Mouse (Mus musculus) heart, postnatal 0 days (tissue): ENCODE data around the gene Dnm1. TPM values are rescaled to one million over a fixed set of nuclear protein-coding genes. Genes with fewer than 3 reads are reported as not detected.

Experiments
- ATAC-seq: fragments of 200-750 bp; cut with Nextera tagmentation; 2 replicates; pipeline ENCODE4 v1.8.0; 2017; ENCODE audit warnings: low read depth, moderate number of reproducible peaks, moderate library complexity; ENCODE audit not compliant: insufficient read depth
- DNase-seq: peaks from one replicate; pipeline ENCODE4 v3.0.0-alpha.2; 2016; ENCODE audit warnings: low spot score
- H3K27ac ChIP-seq: fragments of 300-500 bp; sonication (generic); 2 replicates; pipeline ENCODE4 v1.5.1; 2014; ENCODE audit warnings: low read depth, mild to moderate bottlenecking
- H3K27me3 ChIP-seq: fragments of 300-500 bp; sonication (generic); 2 replicates; pipeline ENCODE4 v1.6.1; 2014; ENCODE audit warnings: low read length, mixed read lengths; ENCODE audit not compliant: control insufficient read depth, insufficient read depth
- H3K36me3 ChIP-seq: fragments of 300-500 bp; sonication (generic); replicated peaks from 2 replicates; pipeline ENCODE4 v1.6.1; 2014; ENCODE audit warnings: low read length, mixed read lengths; ENCODE audit not compliant: control insufficient read depth, insufficient read depth
- H3K4me1 ChIP-seq: fragments of 300-500 bp; sonication (generic); 2 replicates; pipeline ENCODE4 v1.6.1; 2014; ENCODE audit warnings: antibody characterized with exemption; ENCODE audit not compliant: control insufficient read depth, insufficient read depth
- H3K4me2 ChIP-seq: fragments of 300-500 bp; sonication (generic); 2 replicates; pipeline ENCODE4 v1.6.1; 2014; ENCODE audit warnings: low read depth, mild to moderate bottlenecking, low read length, moderate library complexity
- H3K4me3 ChIP-seq: fragments of 300-500 bp; sonication (generic); 2 replicates; pipeline ENCODE4 v1.5.1; 2014; ENCODE audit warnings: low read depth, low read length
- H3K9ac ChIP-seq: fragments of 300-500 bp; sonication (generic); replicated peaks from 2 replicates; pipeline ENCODE4 v1.6.1; 2014; ENCODE audit warnings: low read depth, low read length, mixed read lengths
- H3K9me3 ChIP-seq: fragments of 300-500 bp; sonication (generic); replicated peaks from 2 replicates; pipeline ENCODE4 v1.6.1; 2016; ENCODE audit warnings: low read length; ENCODE audit not compliant: control insufficient read depth
- CTCF ChIP-seq: IDR thresholded peaks from 2 replicates; pipeline ENCODE4 v1.5.1; 2016; ENCODE audit warnings: antibody characterized with exemption, control low read depth, low read depth
- EP300 ChIP-seq: IDR thresholded peaks from 2 replicates; pipeline ENCODE4 v1.6.1; 2016; ENCODE audit warnings: antibody characterized with exemption, low read depth
- WGBS: fragments of 180-500 bp; shearing (Covaris S2); extraction: QIAGEN DNeasy Blood & Tissue Kit; methylation state at CpG from one replicate; pipeline ENCODE4 v1.1.7; 2014; 5-methylcytosine and 5-hydroxymethylcytosine counted together
- polyA plus RNA-seq: library from polyadenylated mRNA; unstranded; fragments of >200 nt; fragmentation: Nextera tagmentation; extraction: Ambion mirVana; gene quantifications from 2 replicates; pipeline ENCODE4 v1.2.1, GENCODE M21; 2015
- total RNA-seq: library from RNA; depleted of rRNA; stranded (reverse); fragments of >200 nt; gene quantifications from 2 replicates; pipeline ENCODE4 v1.2.3, GENCODE M21; 2014; ENCODE audit warnings: low replicate concordance

Dnm1 gene
- total and polyA plus RNA-seq, 2 experiments from 2014 or later, result 1.5 to 10.3 TPM

- Histone ChIP-seq H3K4me2 (no peak overlapping the region), H3K27ac (no peak overlapping the region), H3K36me3 (no peaks in the 10 kb centered on the region), H3K4me3 (no peak overlapping the region), H3K9me3 (no peaks in the 10 kb centered on the region), H3K9ac (no peak overlapping the region), H3K4me1 (no peaks in the 10 kb centered on the region), H3K27me3 (no peaks in the 10 kb centered on the region)
- DNase-seq (no peak), ATAC-seq (no peak)
- no peak for TF ChIP-seq EP300
- TF ChIP-seq CTCF, result no peak
- WGBS, result 62% methylated on average over 4 of the region's 4 CpGs
Observed at GRCm38 (mm10) chr2:32324322-32324721, 28.8 kb downstream of the Dnm1 start.

- H3K9me3 ChIP-seq, result no peaks in the 10 kb centered on the region
- no peak overlapping the region for H3K27ac ChIP-seq
- WGBS, result 70% methylated on average over 7 of the region's 7 CpGs
- H3K4me2 ChIP-seq, result no peak overlapping the region
- no peak for TF ChIP-seq EP300
- no peak for TF ChIP-seq CTCF
- ATAC-seq (no peak), DNase-seq (no peak)
- no peak overlapping the region for H3K9ac ChIP-seq
- H3K36me3 ChIP-seq, result no peaks in the 10 kb centered on the region
- H3K27me3 ChIP-seq, result peaks cover 9% of the 10 kb centered on the region; the same call in 1 of the 2 replicates
- no peak overlapping the region for H3K4me3 ChIP-seq
- H3K4me1 ChIP-seq, result 0 out of 2 replicates have a peak, but pooled peaks cover 2% of the 10 kb centered on the region
Observed at GRCm38 (mm10) chr2:32322754-32323741, 30.1 kb downstream of the Dnm1 start.

GRCm38 (mm10) chr2:32321591-32322298 lies 31.4 kb downstream of the Dnm1 start:
- TF ChIP-seq EP300 (no peak), CTCF (no peak)
- ATAC-seq, result no peak
- no peak for DNase-seq
- Histone ChIP-seq H3K4me1 (peaks cover 12% of the 10 kb centered on the region), H3K27ac (no peak overlapping the region), H3K36me3 (no peaks in the 10 kb centered on the region), H3K4me2 (no peak overlapping the region), H3K9me3 (no peaks in the 10 kb centered on the region), H3K27me3 (peaks cover 22% of the 10 kb centered on the region), H3K9ac (no peak overlapping the region), H3K4me3 (no peak overlapping the region)
- 59% methylated on average over 9 of the region's 9 CpGs for WGBS

GRCm38 (mm10) chr2:32320721-32321120 lies 32.4 kb downstream of the Dnm1 start:
- H3K27me3 ChIP-seq, result peaks cover 23% of the 10 kb centered on the region
- peaks cover 15% of the 10 kb centered on the region for H3K4me1 ChIP-seq
- DNase-seq (no peak), ATAC-seq (no peak)
- 58% methylated on average over 11 of the region's 11 CpGs for WGBS
- no peak overlapping the region for H3K9ac ChIP-seq
- no peak overlapping the region for H3K4me3 ChIP-seq
- H3K27ac ChIP-seq, result no peak overlapping the region
- no peak overlapping the region for H3K4me2 ChIP-seq
- TF ChIP-seq EP300 (no peak), CTCF (no peak)
- no peaks in the 10 kb centered on the region for H3K36me3 ChIP-seq
- no peaks in the 10 kb centered on the region for H3K9me3 ChIP-seq

- Histone ChIP-seq H3K4me1 (peaks cover 20% of the 10 kb centered on the region), H3K27me3 (peaks cover 25% of the 10 kb centered on the region), H3K9me3 (no peaks in the 10 kb centered on the region), H3K27ac (peak overlapping the region; percentile 59), H3K4me2 (0 out of 2 replicates have a peak overlapping the region, but pooled peaks have one; percentile 21), H3K36me3 (no peaks in the 10 kb centered on the region), H3K4me3 (no peak overlapping the region), H3K9ac (no peak overlapping the region)
- ATAC-seq (no peak), DNase-seq (no peak)
- 34% methylated on average over 9 of the region's 9 CpGs for WGBS
- TF ChIP-seq EP300 (no peak), CTCF (no peak)
Observed at GRCm38 (mm10) chr2:32319586-32320580, 33.3 kb downstream of the Dnm1 start.
